In genomic region chr12:54828043-54828442, GRCm38 (mm10) we compare ENCODE assay signal across 19 mouse cellular contexts. TPM values are rescaled to one million over a fixed set of nuclear protein-coding genes. Genes with fewer than 3 reads are reported as not detected.
DNase-seq lines count a peak whose midpoint lies in the region; ATAC-seq lines count a peak whose summit lies in the region.
"Had no signal": no experiment of that assay in that cellular context is flagged by ENCODE, and none has a peak within 500 bp of the region (broad histone marks: within the 10 kb centered on the region; RNA-seq: fewer than 3 reads in every experiment).

No protein-coding gene starts in this region.

- H3K4me2 ChIP-seq in heart, embryonic 12.5 days = no peak overlapping the region
- no peak overlapping the region for H3K4me2 ChIP-seq in midbrain, embryonic 11.5 days
- no peak overlapping the region for H3K4me2 ChIP-seq in midbrain, embryonic 16.5 days (ENCODE audit: low read length)
- H3K4me2 ChIP-seq: embryonic facial prominence, embryonic 12.5 days; forebrain, embryonic 13.5 days; forebrain, embryonic 15.5 days had no signal

- H3K4me1 ChIP-seq in heart, embryonic 12.5 days (replicated peaks) = 0 out of 2 replicates have a peak, but pooled peaks cover 2% of the 10 kb centered on the region
- no peaks in the 10 kb centered on the region for H3K4me1 ChIP-seq in midbrain, embryonic 11.5 days (ENCODE audit: control insufficient read depth, insufficient read depth, low read length)
- H3K4me1 ChIP-seq in midbrain, embryonic 16.5 days (ENCODE audit: control insufficient read depth, insufficient read depth, low read length) = no peaks in the 10 kb centered on the region
- H3K4me1 ChIP-seq: embryonic facial prominence, embryonic 12.5 days; forebrain, embryonic 13.5 days; forebrain, embryonic 15.5 days had no signal

- no peak for ATAC-seq in heart, embryonic 12.5 days (ENCODE audit: insufficient number of reproducible peaks, low FRiP score)
- no peak for ATAC-seq in midbrain, embryonic 11.5 days (ENCODE audit: low FRiP score)
- no peak for ATAC-seq in midbrain, embryonic 16.5 days
- ATAC-seq: forebrain, embryonic 13.5 days; forebrain, embryonic 15.5 days; forebrain, postnatal 0 days had no signal

- no peak overlapping the region for H3K9ac ChIP-seq in heart, embryonic 12.5 days
- H3K9ac ChIP-seq in midbrain, embryonic 11.5 days (ENCODE audit: low read length) = no peak overlapping the region
- no peak overlapping the region for H3K9ac ChIP-seq in midbrain, embryonic 16.5 days (ENCODE audit: low read depth, low read length)
- H3K9ac ChIP-seq: embryonic facial prominence, embryonic 12.5 days; forebrain, embryonic 13.5 days; forebrain, embryonic 15.5 days; forebrain, postnatal 0 days had no signal

- peak; percentile 30 for DNase-seq in heart, adult 11 months
- DNase-seq in midbrain, embryonic 11.5 days (ENCODE audit: low spot score, missing footprints) = peak; percentile 17
- no peak for DNase-seq in urinary bladder, postnatal 10 days (ENCODE audit: low spot score)
- DNase-seq: adrenal gland, adult 2 months; adrenal gland, postnatal 10 days; adrenal gland, postnatal 25 days; cerebellum, adult 11 months; cerebellum, adult 18-20 months; cerebellum, adult 8-10 months; cerebellum, adult 9-11 months; cerebellum, postnatal 14 days; cerebellum, postnatal 36 days; embryo, embryonic 11 days; forebrain, postnatal 0 days had no signal

- H3K9me3 ChIP-seq in heart, embryonic 12.5 days (replicated peaks) = no peaks in the 10 kb centered on the region
- no peaks in the 10 kb centered on the region for H3K9me3 ChIP-seq in midbrain, embryonic 11.5 days (ENCODE audit: control insufficient read depth, low read length)
- no peaks in the 10 kb centered on the region for H3K9me3 ChIP-seq in midbrain, embryonic 16.5 days (replicated peaks; ENCODE audit: control insufficient read depth, low read length, poor library complexity, severe bottlenecking)
- H3K9me3 ChIP-seq: embryonic facial prominence, embryonic 12.5 days; forebrain, embryonic 13.5 days; forebrain, embryonic 15.5 days had no signal

- H3K27me3 ChIP-seq in heart, embryonic 12.5 days (replicated peaks) = no peaks in the 10 kb centered on the region
- H3K27me3 ChIP-seq in midbrain, embryonic 11.5 days (ENCODE audit: control insufficient read depth, insufficient read depth, low read length) = no peaks in the 10 kb centered on the region
- H3K27me3 ChIP-seq in midbrain, embryonic 16.5 days (ENCODE audit: control insufficient read depth, insufficient read depth, low read depth, low read length) = no peaks in the 10 kb centered on the region
- H3K27me3 ChIP-seq: embryonic facial prominence, embryonic 12.5 days; forebrain, embryonic 13.5 days; forebrain, embryonic 15.5 days had no signal

- no peak overlapping the region for H3K27ac ChIP-seq in heart, embryonic 12.5 days (ENCODE audit: poor library complexity, severe bottlenecking)
- H3K27ac ChIP-seq in midbrain, embryonic 11.5 days (ENCODE audit: low read depth, low read length) = no peak overlapping the region
- H3K27ac ChIP-seq in midbrain, embryonic 16.5 days (ENCODE audit: low read length) = no peak overlapping the region
- H3K27ac ChIP-seq: embryonic facial prominence, embryonic 12.5 days; forebrain, embryonic 13.5 days; forebrain, embryonic 15.5 days had no signal

- no peak overlapping the region for H3K4me3 ChIP-seq in heart, embryonic 12.5 days
- H3K4me3 ChIP-seq in midbrain, embryonic 11.5 days (ENCODE audit: low read depth, low read length) = no peak overlapping the region
- H3K4me3 ChIP-seq in midbrain, embryonic 16.5 days (ENCODE audit: low read depth, low read length) = no peak overlapping the region
- H3K4me3 ChIP-seq: embryonic facial prominence, embryonic 12.5 days; forebrain, embryonic 13.5 days; forebrain, embryonic 15.5 days had no signal

- 59% methylated on average over 1 of the region's 1 CpGs for WGBS in heart, embryonic 12.5 days
- WGBS in midbrain, embryonic 11.5 days = 53% methylated on average over 1 of the region's 1 CpGs
- WGBS in midbrain, embryonic 16.5 days = 86% methylated on average over 1 of the region's 1 CpGs

- no peaks in the 10 kb centered on the region for H3K36me3 ChIP-seq in heart, embryonic 12.5 days
- no peaks in the 10 kb centered on the region for H3K36me3 ChIP-seq in midbrain, embryonic 11.5 days (ENCODE audit: control insufficient read depth, insufficient read depth, low read length)
- no peaks in the 10 kb centered on the region for H3K36me3 ChIP-seq in midbrain, embryonic 16.5 days (ENCODE audit: control insufficient read depth, insufficient read depth, low read length)
- H3K36me3 ChIP-seq: embryonic facial prominence, embryonic 12.5 days; forebrain, embryonic 15.5 days had no signal

RNA-seq across cellular contexts. Expression of gene Snx6, which starts 32.5 kb away (rescaled TPM):
- polyA plus RNA-seq in heart, embryonic 12.5 days (2016; fragmentation: Nextera tagmentation; extraction: Ambion mirVana) = 122 and 135 TPM in 2 replicates
- 251 and 261 TPM in 2 replicates for polyA plus RNA-seq in midbrain, embryonic 11.5 days (2014; fragmentation: Nextera tagmentation; extraction: Ambion mirVana)
- polyA plus RNA-seq in midbrain, embryonic 16.5 days (2015; fragmentation: Nextera tagmentation; extraction: Ambion mirVana) = 145 and 149 TPM in 2 replicates

RNA-seq across cellular contexts. Expression of gene Cfl2, which starts 34.6 kb away (rescaled TPM):
- 405 and 431 TPM in 2 replicates for polyA plus RNA-seq in heart, embryonic 12.5 days (2016; fragmentation: Nextera tagmentation; extraction: Ambion mirVana)
- polyA plus RNA-seq in midbrain, embryonic 11.5 days (2014; fragmentation: Nextera tagmentation; extraction: Ambion mirVana) = 278 and 287 TPM in 2 replicates
- polyA plus RNA-seq in midbrain, embryonic 16.5 days (2015; fragmentation: Nextera tagmentation; extraction: Ambion mirVana) = 273 and 279 TPM in 2 replicates
